Mouse (Mus musculus): ENCODE measurements around the gene Fhad1.

Gene Fhad1

GRCm38 (mm10) chr4:141861591-141862295 lies 153.1 kb downstream of the Fhad1 start:
- DNase-seq (ENCODE audit: low spot score): no peak

- DNase-seq (ENCODE audit: low spot score): no peak
Observed at GRCm38 (mm10) chr4:141860246-141860841, 154.5 kb downstream of the Fhad1 start.

- no peak for DNase-seq (ENCODE audit: low spot score)
Observed at GRCm38 (mm10) chr4:141859351-141859750, 155.5 kb downstream of the Fhad1 start.

- no peak for DNase-seq (ENCODE audit: low spot score)
Observed at GRCm38 (mm10) chr4:141858501-141858900, 156.4 kb downstream of the Fhad1 start.

GRCm38 (mm10) chr4:141857422-141857930 lies 157.4 kb downstream of the Fhad1 start:
- no peak for DNase-seq (ENCODE audit: low spot score)

- DNase-seq (ENCODE audit: low spot score): no peak
Observed at GRCm38 (mm10) chr4:141853437-141853836, 161.4 kb downstream of the Fhad1 start.

GRCm38 (mm10) chr4:141845999-141846398 lies 168.9 kb downstream of the Fhad1 start, which contains the start of gene Ctrc:
Gene Ctrc (minus strand): TSS chr4:141846359.
- DNase-seq (ENCODE audit: low spot score): no peak
